Mouse (Mus musculus) megakaryocyte, embryonic 14.5 days (primary cell): Measurements from ENCODE around the gene Tex50. TPM values are rescaled to one million over a fixed set of nuclear protein-coding genes. Genes with fewer than 3 reads are reported as not detected.
A peak's percentile ranks its signal among the peaks of the same experiment; 100 is the strongest.
"Not testable (repeated sequence)": the region's sequence is repeated elsewhere in the genome, so short reads cannot be mapped to it uniquely, and the experiment has no call there.

ENCODE experiments used
- H3K27me3 ChIP-seq: replicated peaks from 2 replicates; pipeline ENCODE3; 2012; ENCODE audit warnings: inconsistent platforms
- H3K36me3 ChIP-seq: replicated peaks from 2 replicates; pipeline ENCODE3; 2012; ENCODE audit warnings: low read length, inconsistent platforms, mixed read lengths
- H3K4me1 ChIP-seq: 2 replicates; pipeline ENCODE4 v1.6.1; 2012; ENCODE audit warnings: inconsistent platforms
- H3K4me3 ChIP-seq: replicated peaks from 2 replicates; pipeline ENCODE3; 2012; ENCODE audit warnings: moderate library complexity, mild to moderate bottlenecking, inconsistent platforms
- H3K9me3 ChIP-seq: 2 replicates; pipeline ENCODE4 v1.6.1; 2012; ENCODE audit warnings: inconsistent platforms
- FLI1 ChIP-seq: IDR thresholded peaks from 2 replicates; pipeline ENCODE4 v1.6.1; 2012; ENCODE audit warnings: low read length, inconsistent platforms, mixed read lengths
- GATA1 ChIP-seq: IDR thresholded peaks from 3 replicates; pipeline ENCODE4 v1.6.1; 2012; ENCODE audit warnings: mixed read lengths, low read length, inconsistent platforms, borderline replicate concordance
- polyA plus RNA-seq: library from polyadenylated mRNA; stranded (reverse); fragments of >175 nt; gene quantifications from 2 replicates; pipeline ENCODE4 v1.2.3, GENCODE M21; 2012; ENCODE audit warnings: low replicate concordance; ENCODE audit not compliant: insufficient read depth

Tex50 gene
- polyA plus RNA-seq = not detected in 2 replicates

DNA sequence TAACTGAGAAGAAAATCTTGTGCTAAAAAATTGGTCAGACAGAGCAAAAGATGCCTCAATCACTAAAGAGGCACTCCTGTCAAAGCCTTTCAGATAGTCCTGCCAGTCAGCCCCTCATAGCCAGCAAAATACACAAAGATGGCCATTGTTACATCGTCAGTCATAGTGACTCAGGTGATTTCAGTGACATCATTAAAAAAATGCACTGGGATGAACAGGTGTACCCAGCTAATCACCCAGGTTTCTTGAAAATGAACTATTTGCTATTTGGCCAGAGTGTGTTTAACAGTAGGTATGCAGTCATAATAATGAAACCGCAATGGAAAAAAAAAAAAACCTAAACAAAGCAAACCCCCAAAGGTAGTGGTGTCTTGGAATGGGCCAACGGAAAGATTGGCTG is at the start of gene Tex50:
Tex50 (minus strand) TSS at position 101 of the 400 bp plus-strand sequence.
- H3K4me3 ChIP-seq = no peak within 1 kb of the TSS
- peaks cover 2% of the 10 kb centered on the region for H3K27me3 ChIP-seq
- 0 out of 2 replicates have a peak, but pooled peaks cover 6% of the 10 kb centered on the region for H3K9me3 ChIP-seq
- peaks cover 7% of the 10 kb centered on the region; the same call in 1 of the 2 replicates for H3K4me1 ChIP-seq
- no peak for TF ChIP-seq GATA1
- no peak for TF ChIP-seq FLI1
- no peaks in the 10 kb centered on the region for H3K36me3 ChIP-seq

DNA sequence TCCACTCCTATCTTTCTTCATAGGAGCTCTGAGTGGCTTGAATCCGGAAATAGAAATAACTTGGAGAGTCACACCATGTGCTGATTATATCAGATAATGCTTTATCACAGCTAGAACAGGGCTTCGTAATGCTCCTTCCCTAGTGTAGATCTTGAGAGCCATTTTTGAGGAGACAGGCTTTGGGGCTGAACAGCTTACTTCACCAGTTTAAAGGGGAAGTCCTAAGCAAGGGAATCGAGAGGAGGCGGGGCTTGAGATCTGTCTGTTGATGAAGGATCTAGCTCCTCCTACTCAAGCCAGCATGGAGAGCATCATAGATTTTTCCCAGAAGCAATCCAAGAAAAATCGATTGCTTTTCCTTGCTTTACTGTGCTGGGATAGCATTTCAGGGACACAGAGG is 40.7 kb upstream of the Tex50 start:
- Histone ChIP-seq H3K27me3 (peaks cover 1% of the 10 kb centered on the region), H3K4me1 (peaks cover 20% of the 10 kb centered on the region), H3K4me3 (no peak overlapping the region), H3K36me3 (no peaks in the 10 kb centered on the region), H3K9me3 (no peaks in the 10 kb centered on the region)
- TF ChIP-seq GATA1 = no peak

DNA sequence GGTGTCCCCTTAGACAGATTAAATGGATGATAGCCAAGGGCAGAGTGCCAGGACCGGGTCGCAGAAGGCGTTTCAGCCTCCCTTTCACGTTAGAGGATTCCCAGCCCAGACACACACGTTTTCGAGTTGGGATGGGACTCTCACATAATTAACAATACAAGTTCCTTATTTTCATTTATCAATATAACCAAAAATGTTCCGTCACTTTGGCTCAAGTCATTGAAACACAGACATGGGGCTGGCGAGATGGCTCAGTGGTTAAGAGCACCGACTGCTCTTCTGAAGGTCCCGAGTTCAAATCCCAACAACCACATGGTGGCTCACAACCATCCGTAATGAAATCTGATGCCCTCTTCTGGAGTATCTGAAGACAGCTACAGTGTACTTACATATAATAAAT is 37.2 kb upstream of the Tex50 start:
- not testable (repeated sequence) for H3K27me3 ChIP-seq, H3K9me3 ChIP-seq, H3K36me3 ChIP-seq
- Histone ChIP-seq H3K4me3 (peak overlapping the region; percentile 91), H3K4me1 (peaks cover 25% of the 10 kb centered on the region)

DNA sequence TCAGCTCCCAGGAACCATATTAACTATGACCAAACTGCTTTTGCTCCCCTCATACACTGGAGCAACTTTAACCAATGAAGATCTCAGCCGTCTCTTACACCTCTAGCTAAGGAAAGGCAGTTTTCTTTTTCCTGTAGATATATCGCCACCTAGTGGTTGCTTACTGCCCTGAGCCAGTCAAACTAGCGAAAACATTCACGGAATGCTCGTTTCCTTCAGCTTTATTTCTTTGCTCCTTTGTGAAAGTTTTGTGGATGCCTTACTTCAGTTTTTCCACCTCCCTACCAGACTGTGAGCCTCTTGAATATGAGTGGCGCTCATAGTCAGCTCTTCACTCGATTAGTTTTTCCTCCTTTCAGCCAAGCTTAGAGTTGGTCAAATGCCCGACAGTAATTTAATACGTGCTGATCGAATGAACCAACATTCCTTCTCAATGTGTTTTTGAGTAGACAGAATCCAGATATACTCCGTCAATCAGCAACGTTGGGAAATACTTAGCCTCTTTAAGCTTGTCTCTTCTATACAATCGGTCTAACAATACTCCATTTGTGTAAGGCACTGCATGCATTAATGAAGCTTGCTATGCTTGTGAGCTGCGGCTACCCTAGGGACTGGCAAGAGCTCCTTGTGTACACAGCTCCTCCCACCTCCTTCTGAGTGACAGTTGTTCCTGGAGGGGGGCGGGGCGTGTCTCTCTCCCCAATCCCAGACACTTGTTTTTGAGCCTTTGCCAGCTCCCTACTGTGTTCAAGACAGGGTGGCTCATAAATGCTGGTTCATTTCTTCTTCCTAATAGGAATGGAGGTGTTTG is 36.6 kb upstream of the Tex50 start:
- Histone ChIP-seq H3K4me3 (peak overlapping the region; percentile 91), H3K27me3 (peaks cover 2% of the 10 kb centered on the region), H3K36me3 (no peaks in the 10 kb centered on the region), H3K9me3 (peaks cover 5% of the 10 kb centered on the region), H3K4me1 (peaks cover 25% of the 10 kb centered on the region)
- TF ChIP-seq GATA1 = no peak
- TF ChIP-seq FLI1 = no peak

DNA sequence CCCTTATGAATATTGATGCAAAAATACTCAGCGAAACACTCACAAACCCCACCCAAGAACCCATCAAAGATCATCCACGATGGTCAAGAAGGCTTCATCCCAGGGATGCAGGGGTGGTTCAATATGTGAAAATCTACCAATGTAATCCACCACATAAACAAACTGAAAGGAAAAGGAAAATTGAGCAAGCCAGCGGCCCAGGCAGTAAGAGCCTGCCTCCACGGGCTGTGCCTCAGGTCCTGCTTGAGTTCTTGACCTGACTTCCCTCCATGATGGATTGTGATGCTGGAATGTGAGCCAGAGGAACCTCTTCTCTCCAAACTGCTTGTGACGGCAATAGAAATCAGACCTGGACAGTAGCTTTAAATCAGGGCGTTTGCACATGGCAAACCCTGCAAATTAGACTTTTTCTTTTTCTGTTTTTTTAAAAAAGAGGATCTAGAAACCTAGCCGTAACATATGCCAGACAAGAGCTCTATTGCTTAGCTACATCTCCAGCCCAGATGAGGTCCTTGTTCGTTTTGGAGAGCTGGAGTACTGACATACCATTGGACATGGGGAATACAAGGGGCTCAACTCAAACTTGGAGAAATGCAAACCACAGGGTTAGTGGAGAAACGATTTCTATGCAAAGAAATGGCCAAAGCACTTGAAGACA is 31.3 kb upstream of the Tex50 start:
- peaks cover 10% of the 10 kb centered on the region for H3K4me1 ChIP-seq

DNA sequence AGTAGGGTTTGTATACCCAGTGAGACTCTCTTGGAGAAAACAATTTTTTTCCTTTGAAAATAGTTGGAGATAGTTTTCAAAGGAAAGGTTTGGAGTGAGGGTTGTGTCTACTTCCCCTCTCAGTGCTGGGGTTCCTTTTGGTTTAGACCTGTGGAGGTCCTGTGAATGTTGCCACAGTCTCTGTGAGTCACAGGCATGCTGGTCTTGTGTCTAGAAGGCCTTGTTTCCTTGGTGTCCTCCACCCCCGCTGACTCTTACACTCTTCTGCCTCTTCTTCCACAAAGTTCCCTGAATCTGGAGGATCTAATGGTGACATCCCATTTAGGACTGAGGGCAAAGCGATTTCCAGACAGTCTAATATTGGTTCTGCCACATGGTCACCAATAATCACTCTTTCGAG is 26.3 kb upstream of the Tex50 start:
- Histone ChIP-seq H3K9me3 (peaks cover 10% of the 10 kb centered on the region; the same call in 1 of the 2 replicates), H3K4me1 (peaks cover 18% of the 10 kb centered on the region), H3K27me3 (no peaks in the 10 kb centered on the region), H3K36me3 (no peaks in the 10 kb centered on the region), H3K4me3 (no peak overlapping the region)
- TF ChIP-seq FLI1 (no peak), GATA1 (no peak)

More for the DNA sequence above, 31.3 kb upstream of the Tex50 start:
- peaks cover 15% of the 10 kb centered on the region for H3K9me3 ChIP-seq
- H3K4me3 ChIP-seq = no peak overlapping the region
- peaks cover 2% of the 10 kb centered on the region for H3K27me3 ChIP-seq
- TF ChIP-seq GATA1 (no peak), FLI1 (no peak)
- H3K36me3 ChIP-seq = no peaks in the 10 kb centered on the region

DNA sequence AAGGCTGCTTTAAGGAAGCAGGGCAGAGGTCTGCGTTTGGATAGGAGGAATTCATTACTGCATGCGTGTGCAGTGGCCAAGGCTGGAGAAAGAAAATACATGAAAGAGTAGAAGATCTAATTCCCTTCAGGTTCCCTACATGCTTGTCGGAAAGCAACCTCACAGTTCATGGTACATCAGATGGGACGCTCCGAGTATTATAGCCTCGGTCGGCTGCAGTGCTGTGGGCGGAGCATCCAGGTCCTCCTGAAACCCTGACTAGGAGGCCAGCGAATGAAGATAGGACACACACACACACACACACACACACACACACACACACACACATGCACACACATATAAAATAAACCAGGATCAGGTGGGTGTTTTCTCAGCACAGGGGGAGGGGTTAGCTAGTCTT is 24.6 kb upstream of the Tex50 start:
- H3K9me3 ChIP-seq = peaks cover 11% of the 10 kb centered on the region
- H3K4me3 ChIP-seq = peak overlapping the region; percentile 51
- H3K36me3 ChIP-seq = no peaks in the 10 kb centered on the region
- TF ChIP-seq FLI1 = no peak
- no peak for TF ChIP-seq GATA1
- H3K4me1 ChIP-seq = peaks cover 19% of the 10 kb centered on the region
- H3K27me3 ChIP-seq = no peaks in the 10 kb centered on the region

DNA sequence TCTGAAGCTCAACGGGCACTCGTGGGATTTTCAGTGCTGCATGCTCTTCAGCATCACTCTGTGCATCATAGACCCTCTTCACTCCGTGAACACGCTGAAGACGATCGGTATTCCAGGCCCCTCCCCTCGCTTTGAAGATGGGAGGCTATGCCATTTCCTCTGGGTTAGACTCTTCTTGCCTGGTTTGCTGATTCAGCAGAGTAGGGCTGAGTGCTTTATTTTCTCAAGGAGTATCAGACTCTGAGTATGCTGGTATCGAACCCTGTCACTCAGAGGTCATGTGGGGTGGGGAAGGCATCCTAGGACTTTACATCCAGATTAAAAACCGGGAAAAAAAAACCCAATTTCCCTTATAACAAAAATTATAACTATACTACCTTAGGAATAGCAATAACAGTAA is 23.3 kb upstream of the Tex50 start:
- Histone ChIP-seq H3K4me3 (no peak overlapping the region), H3K9me3 (peaks cover 8% of the 10 kb centered on the region), H3K36me3 (no peaks in the 10 kb centered on the region), H3K27me3 (no peaks in the 10 kb centered on the region), H3K4me1 (peaks cover 19% of the 10 kb centered on the region)
- TF ChIP-seq FLI1 = no peak
- TF ChIP-seq GATA1 = no peak

DNA sequence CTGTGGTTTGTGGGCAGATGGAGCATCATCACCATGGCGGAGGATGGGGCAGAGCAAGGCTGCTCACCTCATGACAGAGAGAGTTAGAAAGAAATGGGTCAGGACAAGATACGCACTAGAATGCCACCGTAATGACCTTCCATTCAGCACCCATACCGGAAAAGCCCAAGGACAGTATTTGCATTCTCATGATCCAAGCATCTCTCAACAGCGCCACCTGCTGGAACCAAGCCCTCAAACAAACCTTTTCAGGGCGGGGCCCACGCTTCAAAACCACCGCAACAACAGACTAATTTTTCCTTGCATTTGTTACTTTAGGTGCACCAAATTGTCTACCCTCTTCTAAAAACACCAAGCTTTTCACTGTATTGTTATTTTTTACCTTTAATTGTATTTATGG is 21.6 kb upstream of the Tex50 start:
- Histone ChIP-seq H3K9me3 (peaks cover 8% of the 10 kb centered on the region), H3K27me3 (no peaks in the 10 kb centered on the region), H3K36me3 (no peaks in the 10 kb centered on the region), H3K4me3 (no peak overlapping the region), H3K4me1 (peaks cover 19% of the 10 kb centered on the region)
- TF ChIP-seq GATA1 = no peak
- TF ChIP-seq FLI1 = no peak

DNA sequence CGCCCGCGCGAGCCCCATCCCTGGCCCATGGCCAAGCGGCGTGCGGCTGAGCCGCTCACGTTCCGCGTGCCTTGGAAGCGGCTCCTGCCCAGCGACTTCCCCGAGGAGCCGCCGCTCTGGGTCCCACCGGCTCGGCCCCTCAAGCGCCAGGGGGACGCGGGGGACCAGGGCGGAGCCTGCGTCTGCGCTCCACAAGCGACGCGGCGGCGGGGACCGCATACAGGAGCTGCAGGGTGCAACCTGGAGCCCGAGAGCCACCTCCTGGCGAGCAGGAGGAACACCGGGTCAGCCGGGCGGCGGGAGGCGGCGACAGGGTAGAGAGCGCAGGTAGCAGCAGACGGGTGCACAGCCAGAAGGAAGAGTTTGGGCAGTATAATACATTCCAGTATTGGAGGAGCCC is 11.5 kb upstream of the Tex50 start:
- no peak for TF ChIP-seq FLI1
- no peak for TF ChIP-seq GATA1
- H3K36me3 ChIP-seq = no peaks in the 10 kb centered on the region
- H3K9me3 ChIP-seq = no peaks in the 10 kb centered on the region
- peaks cover 26% of the 10 kb centered on the region for H3K4me1 ChIP-seq
- H3K27me3 ChIP-seq = peaks cover 65% of the 10 kb centered on the region
- H3K4me3 ChIP-seq = peak overlapping the region; percentile 89
